Mouse (Mus musculus) gastrocnemius, adult 18-20 months (tissue): ENCODE results near the gene Lefty2. TPM values are rescaled to one million over a fixed set of nuclear protein-coding genes. Genes with fewer than 3 reads are reported as not detected.

ENCODE experiments used
- DNase-seq: peaks from one replicate; pipeline ENCODE4 v3.0.0; 2021; ENCODE audit warnings: low spot score
- long read RNA-seq, 2 experiments: library from polyadenylated mRNA; stranded (forward); transcript quantifications; one replicate each; pipeline ENCODE4 v2.0.0; 2021
- total RNA-seq, 2 experiments: library from RNA; stranded (reverse); gene quantifications; 2 replicates each; pipeline ENCODE4 v1.2.3; 2021

Lefty2 gene
- not detected for total RNA-seq
- long read RNA-seq, experiment 1 = 0 reads
- long read RNA-seq, experiment 2 = 0 reads

DNA sequence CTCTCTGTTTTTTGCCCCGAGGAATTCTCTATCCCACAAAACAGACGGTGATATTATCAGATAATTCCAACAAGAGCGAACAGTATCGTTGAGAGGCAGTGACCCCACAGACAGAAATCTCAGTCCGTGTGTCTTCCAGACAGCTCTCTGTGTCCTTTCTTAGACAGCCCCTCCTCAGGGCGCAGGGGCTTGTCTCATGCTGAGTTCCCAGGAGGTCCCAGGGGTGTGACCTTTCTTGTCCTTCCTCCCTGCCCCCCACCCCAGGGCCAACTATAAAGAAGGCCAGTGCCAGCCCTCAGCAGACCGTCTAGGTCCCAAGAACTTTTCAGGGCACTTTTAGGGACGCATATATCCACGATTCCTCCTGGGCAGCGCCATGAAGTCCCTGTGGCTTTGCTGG, at the start of gene Lefty2:
Lefty2 (plus strand) TSS at position 301 of the 400 bp plus-strand sequence.
- DNase-seq = no peak

DNA sequence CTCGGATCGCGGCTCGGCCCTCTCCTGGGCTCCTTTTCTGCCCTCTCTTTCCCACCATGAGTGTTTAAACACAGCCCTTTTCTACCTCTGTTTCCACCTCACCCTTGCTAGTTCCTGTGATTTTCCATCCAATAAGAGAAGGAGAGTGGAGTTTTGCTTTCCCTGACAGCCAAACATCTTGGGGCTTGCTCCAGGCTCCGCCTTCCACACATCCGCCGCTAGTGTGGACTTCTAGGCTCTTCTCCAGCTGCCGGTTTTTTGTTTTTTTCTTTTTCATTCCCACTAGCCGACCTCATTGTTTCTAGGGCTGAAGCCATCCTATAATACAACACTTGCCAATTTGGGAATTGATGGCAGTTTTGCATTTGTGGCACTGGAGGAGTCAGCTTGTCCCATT, 44.8 kb upstream of the Lefty2 start:
- DNase-seq = peak; percentile 74

DNA sequence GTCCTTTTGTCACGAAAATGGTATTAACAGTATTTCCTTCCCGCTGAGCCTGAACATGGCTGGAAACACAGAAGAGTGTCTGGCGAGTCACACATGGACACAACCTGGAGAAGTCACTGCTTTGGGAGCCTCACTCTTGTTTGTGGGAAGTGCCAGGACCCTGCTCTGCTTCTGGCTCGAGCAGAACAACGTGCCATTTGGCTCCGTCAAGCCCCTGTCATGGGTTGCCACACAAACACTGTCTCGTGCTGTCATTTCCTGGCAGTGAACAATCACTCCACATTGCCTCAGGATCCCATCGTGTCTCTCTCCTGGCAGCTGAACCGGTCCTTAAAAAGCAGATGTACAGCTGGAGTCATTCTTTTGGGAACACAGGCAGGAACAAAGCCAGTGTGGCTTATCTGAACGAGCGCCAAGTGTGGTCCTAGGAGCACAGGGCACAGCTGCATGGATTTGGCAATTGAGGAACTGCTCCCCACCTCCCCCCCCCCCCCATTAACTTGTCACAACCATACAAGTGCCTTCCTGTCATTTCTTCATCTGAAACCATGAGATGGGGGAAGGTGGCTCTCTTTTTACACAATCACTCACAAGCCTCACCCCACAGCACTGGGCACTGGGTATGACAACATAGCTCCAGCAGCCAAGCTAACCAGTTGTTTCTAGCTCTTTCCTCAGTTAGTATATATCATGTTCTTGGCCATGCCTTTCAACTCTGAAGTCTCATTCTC, 44.2 kb upstream of the Lefty2 start:
- peak; percentile 61 for DNase-seq

DNA sequence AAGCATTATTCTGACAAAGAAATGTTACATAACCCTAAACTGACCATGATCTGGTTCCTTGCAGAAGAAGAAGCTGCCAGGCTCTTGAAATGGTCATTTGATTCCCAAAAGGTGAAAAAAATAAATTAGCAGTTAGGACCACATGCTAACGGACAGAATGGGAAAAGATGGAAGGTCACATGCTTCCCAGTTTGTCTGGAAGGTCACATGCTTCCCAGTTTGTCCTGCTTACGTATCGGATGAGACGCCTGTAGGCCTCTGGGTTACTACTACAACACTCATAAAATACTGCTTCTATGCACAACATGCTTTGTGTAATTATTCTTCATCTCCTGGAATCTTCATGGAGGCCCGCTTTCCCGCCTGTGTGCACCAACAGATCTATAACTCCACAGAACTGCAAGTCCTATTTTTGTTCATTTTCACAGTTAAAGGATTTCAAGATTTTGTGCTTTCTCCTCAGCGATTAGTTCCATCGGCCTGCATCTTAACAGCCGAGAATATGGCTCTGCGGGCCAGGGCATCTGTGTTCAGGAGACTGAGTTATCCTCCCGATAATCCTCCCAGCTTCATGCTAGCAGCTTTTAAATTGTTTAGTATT, 43.1 kb upstream of the Lefty2 start:
- DNase-seq = peak; percentile 10

DNA sequence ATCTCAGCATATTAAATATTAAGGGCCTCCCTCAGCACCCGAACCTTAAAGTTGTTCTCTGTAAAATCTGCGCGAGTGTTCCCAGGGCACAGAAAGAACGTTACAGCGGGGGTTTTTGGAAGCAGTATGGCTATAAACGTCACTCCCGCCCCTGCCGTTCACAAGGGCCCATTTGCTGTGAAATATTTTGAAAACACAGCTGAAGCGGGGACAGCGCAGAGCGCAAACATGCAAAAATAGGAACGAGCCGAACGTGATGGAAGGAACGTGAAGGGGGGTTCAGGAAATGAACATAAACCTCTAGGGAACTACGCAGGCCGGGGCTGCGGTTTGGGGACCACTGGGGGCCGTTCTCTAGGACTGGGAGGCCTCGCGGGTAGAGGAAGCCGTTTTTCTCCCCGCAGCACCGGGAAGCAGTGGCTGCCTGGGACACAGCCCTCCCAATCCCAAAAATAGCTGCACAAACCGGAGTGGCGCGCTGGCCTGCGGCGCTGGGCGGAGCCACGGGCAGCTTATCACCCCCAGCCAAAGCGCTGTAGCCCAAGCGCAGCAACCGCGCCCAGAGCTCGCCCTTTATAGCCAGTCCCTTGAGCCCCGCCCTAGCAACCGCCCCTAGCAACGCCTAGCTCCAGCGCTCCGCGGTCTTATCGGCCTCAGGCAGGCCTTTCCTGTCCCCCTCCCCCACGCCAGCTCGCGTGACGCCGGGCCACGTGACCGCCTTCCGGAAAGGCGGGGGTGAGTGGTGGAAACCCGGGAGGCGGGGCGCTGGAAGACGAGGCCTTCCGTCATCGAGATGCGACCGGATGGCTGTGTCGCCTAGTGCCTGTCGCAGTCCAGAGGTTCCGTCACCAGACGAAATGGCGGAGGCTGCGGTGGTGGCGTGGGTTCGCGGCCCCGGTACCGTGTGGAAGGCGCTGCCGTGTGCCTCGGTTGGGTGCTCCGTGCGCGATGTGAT, 42.3 kb upstream of the Lefty2 start, which contains the start of gene Sde2:
Sde2 (plus strand) TSS at position 812 of the 955 bp plus-strand sequence.
- DNase-seq = peak; percentile 100

DNA sequence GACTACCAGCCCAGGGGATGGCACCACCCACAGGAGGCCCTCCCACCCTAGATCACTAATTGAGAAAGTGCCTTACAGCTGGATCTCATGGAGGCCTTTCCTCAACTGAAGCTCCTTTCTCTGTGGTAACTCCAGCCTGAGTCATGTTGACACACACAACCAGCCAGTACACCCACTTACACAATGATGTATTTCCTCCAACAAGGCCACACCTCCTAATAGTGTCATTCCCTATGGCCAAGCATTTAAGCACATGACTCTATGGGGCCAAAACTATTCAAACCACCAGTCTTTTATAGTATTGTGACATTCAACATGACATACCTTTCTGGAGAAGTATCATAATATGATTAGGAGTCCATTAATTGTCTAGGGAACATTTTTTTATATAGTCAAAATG, 34.1 kb upstream of the Lefty2 start:
- DNase-seq = no peak

DNA sequence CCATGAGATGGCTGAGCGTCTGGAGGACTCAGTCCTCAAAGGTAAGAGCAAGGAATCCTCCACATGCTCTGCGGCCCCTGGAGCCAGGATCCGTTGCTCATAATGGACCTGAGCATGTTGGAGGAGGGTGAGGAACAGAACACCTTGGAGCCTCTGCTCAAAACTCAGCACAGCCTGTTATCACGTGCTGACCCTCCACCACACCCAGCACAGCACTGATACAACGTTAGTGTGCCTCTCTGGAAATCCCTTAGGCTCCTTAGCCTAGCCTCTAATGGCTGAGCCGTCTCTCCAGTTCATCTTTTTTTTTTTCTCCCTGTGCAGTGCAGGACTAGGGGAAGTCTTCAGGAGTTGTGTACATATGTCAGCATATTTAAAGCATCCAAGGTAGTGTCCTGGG, 32.9 kb upstream of the Lefty2 start:
- no peak for DNase-seq

DNA sequence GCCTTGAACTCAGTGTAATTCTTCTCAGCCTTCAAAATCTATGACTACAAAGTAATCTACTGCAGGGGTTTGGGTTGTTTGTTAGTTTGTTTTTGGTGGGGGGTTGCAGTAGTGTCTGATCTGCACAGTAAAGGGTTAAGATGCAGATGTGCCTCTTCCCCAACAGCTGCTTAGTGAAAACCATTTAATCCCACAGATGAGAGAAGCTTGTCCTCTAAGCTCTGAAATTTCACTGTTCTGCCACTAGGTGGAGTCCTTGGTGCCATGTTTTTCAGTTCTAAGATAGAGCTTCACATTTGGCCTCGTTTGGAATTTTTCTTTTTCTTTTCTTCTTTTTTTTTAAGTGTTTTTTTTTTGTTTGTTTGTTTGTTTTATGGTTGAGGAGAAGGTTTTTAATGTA, 29.3 kb upstream of the Lefty2 start:
- DNase-seq = peak; percentile 36

DNA sequence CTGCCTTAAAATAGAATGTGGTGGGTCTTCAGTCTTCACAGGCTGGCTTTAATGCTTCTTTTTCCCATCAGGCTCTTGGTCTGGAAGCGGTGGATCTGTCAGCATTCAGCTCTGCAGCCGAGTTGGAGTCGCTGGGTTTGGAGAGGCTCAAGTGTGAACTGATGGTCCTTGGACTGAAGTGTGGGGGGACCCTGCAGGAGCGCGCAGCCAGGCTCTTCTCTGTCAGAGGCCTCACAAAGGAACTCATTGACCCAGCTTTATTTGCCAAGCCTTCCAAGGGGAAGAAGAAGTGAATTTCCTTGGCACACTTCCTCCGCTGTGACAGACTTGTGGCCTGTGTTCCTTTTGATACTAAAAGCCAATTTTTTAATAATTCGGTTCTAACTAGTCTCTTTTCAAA, 26.9 kb upstream of the Lefty2 start:
- no peak for DNase-seq

DNA sequence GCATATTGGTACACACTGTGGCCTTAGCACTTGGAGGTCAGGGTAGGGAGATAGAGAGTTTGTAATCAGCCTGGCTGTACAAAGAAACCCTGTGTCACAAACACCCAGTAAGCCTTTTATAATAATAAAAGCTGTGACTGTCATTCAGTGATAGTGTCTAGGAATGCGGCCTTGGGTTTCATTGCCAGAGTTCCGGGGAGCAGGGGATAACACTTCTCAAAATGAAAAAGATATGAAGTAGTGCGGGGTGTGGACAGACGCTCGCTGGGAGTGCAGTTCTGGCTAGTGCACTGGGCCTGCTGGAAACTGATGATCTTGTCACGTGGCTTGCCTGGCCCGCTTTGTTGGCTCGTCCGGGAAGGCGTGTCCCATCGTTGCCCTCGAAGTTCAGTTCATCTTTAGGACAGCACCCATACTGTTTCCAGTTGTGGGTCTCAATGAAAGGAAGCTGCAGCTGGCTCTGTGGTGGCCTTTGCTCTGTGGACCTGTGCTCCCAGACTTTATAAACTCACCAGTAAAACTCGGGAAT, 22.7 kb upstream of the Lefty2 start:
- DNase-seq = peak; percentile 59

DNA sequence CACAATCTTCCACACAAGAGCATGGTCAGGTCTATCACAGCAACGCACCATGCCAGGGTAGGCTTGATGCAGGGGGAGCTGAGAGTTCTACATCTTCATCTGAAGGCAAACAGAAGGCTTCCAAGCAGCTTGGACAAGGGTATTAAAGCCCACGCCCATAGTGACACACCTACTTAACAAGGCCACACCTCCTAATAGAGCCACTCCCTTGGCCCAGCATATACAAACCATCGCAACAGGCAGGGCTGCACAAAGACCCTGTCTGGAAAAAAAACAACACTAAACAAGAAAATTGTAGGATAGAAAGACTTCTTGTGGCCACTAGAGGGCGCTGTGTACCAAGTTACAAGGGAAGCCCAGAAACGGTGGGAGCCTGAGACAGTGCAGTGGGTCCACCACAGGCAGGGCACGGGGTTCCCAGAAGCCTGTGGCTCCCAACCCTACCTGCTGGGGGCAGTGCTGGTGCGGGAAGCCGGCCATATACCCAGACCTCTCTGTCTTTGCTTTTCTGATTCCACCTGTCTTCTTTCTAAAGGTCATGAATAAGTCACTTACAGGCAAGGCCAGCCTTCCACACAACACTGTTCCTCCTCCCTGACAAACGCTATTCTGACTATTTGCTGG, 18.9 kb upstream of the Lefty2 start:
- peak; percentile 37 for DNase-seq

DNA sequence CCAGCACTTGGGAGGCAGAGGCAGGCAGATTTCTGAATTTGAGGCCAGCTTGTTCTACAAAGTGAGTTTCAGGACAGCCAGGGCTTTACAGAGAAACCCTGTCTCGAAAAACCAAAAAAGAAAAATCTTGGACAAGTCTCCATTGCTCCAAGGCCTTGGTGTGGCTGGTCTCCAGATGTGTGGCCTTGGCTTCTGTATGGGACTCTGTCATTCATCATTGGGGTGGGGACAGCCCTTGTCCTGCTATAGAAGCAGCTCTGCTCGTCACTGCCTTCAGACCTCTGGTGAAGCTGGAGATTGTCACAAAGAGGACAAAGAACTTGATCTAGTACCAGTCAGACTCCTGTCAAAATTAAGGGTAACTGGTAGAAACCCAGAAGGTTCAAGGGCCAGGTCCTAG, 18.3 kb upstream of the Lefty2 start:
- no peak for DNase-seq

DNA sequence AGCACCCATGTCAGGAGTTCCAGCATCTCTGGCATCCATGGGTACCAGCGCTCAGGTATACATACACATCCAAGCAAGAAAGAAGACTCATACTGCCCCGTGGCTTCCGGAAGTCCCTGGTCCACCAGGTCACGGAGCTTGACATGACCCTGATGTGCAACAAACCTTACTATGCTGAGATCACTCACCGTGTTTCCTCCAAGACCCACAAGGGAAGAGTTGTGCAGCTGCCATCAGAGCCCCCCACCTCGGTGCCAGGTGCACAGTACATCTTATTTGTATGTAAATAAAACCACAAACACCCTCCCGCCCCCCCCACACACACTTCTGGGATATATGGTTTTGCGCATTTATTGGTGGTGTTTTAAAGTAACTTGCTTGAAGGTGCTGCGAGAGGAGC, 17.8 kb upstream of the Lefty2 start:
- no peak for DNase-seq

DNA sequence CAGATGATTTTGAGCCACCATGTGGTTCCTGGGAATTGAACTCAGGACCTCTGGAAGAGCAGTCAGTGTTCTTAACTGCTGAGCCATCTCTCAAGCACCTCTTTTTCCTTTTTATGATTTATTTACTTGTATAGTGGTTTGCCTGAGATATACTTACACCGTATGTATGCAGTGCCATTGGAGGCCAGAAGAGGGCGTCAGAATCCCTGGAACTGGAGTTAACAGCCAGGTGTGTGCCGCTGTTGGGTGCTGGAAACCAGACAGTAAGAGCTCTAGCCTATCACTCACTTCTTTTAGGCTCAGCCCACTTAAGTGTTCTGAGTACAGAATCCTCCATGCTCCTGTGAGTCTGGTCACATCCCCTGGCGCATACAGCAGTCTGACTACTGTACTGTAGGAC, 15.4 kb upstream of the Lefty2 start:
- DNase-seq = no peak

DNA sequence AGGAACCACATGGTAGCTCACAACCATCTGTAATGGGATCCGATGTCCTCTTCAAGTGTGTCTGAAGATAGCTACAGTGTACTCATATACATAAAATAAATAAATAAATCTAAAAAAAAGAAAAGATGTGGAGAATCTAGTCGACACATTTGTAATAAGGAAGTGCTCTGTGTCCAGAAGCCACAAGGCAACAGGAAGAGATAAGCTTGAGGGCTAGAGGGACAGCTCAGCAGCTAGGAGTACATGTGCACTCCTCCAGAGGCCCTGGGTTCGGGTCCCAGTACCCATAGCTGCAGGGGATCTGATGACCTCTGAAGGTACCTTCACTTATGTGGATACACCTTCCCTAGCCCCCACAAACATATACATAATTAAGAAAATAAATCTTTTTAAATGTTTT, 11.1 kb upstream of the Lefty2 start:
- DNase-seq = no peak

DNA sequence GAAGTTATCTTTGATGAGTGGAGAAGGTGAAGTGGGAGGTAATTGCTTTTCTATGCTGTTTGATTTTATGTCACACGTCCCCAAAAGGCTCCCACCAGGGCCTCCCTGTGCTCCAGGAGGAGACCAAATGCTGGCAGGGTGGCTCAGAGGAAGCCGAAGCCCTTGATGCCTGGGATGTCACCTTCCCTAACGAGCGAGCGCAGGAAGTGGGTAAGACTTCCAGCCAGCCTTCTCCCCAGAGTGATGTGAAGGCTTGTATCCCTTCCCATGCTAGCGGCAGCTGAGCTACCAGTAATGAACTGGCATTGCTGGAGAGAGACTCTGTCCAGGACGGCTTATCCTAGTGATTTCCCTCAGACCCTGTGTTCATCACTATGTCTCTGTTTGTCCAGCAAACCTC, 9.2 kb upstream of the Lefty2 start:
- DNase-seq = no peak

DNA sequence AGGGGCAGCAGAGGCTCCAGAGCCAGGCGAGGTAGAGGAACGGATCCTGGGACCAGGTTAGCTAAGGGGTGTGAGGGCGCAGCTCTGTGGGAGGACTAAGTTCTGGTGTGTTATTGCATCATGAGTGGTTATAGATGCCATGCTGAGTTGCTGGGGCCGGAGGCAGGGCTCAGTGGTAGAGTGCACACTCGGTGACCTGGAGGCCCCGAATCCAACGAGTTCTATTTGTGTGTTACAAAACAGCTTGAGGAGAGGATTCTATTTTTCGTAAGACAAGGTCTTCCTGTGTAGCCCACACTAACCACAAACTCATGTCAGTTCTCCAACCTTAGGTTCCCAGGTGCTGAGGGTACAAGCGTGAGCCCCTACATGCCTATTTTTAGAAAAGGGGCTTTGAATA, 8.4 kb upstream of the Lefty2 start:
- DNase-seq = no peak

DNA sequence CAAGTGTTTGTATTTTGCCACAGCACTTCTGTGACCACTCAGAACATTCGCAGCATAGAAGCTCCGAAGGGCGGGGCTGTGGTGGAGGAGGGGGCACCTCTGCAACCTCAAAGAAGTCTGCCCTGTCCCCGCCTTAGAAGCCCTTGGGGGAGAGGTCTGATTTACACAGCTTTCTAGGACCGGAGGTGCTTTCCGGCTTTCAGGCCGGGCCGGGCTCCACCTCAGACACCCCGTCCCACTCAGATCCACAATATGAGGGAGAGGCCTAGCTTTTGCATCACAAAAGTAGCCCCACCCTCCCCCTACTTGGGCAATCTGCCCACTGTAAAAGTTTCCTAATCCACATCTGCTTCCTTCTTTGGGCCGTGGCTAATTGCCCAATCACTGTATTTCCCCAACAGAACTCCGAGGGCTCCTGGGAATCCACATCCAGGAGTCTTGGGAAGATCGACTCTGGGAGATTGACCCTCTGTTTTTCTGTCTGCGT, 4.3 kb upstream of the Lefty2 start:
- peak; percentile 92 for DNase-seq

DNA sequence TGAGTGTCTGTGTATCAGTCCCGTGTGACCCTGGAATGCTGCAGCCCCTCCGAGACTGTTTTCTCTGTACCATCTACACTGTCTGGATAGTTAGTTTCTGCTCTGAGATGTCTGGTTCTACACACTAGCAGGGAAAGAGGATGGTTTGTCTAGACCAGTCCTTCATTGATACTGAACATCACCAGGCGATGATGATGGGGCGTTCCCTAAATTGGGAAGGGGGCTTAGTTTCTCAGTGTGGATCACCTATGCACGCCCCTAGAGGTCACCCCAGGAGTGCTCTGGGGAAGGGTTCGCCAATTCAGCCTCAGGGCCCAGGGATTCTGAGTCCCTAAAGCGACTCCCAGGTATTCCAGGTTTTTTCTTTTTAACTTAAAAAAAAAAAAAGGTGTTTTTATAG, 3.7 kb upstream of the Lefty2 start:
- no peak for DNase-seq

DNA sequence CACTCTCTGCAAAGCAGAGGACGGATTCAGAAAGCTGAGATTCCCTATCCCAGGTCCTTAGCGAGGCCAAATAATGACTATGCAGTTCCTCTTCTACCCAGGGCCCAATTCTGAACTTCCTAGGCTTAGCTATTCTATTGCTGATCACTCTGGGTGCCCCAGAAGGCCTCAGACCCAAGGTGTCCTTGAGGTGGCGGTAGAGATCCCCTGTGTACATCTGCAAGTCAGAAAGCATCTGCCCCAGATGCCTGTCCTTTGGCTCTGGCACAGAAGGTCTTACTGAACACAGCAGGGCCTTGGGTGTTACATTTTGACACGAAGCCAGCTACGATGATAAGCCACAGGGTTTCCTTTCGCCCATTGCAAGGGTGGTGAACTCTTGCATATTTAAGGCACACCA, 3.1 kb upstream of the Lefty2 start:
- no peak for DNase-seq
